Mouse (Mus musculus) liver, embryonic 14.5 days (tissue): ENCODE data around the gene Vmn1r88. TPM values are rescaled to one million over a fixed set of nuclear protein-coding genes. Genes with fewer than 3 reads are reported as not detected.
A peak's percentile ranks its signal among the peaks of the same experiment; 100 is the strongest.
"Not testable (repeated sequence)": the region's sequence is repeated elsewhere in the genome, so short reads cannot be mapped to it uniquely, and the experiment has no call there.

Source experiments
- ATAC-seq: fragments of 200-750 bp; cut with Nextera tagmentation; 2 replicates; pipeline ENCODE4 v1.8.0; 2017; ENCODE audit warnings: moderate number of reproducible peaks, mild to moderate bottlenecking, moderate library complexity; ENCODE audit not compliant: insufficient read depth
- DNase-seq, 3 experiments: peaks; one replicate each; pipeline ENCODE4 v3.0.0-alpha.2; 2012 to 2013; ENCODE audit warnings: low read depth in 3 of 3, low spot score in 3 of 3
- H3K27ac ChIP-seq: fragments of 300-500 bp; sonication (generic); 2 replicates; pipeline ENCODE4 v1.5.1; 2014; ENCODE audit warnings: moderate library complexity, mild to moderate bottlenecking, control low read depth, inconsistent platforms
- H3K27me3 ChIP-seq: fragments of 300-500 bp; sonication (generic); 2 replicates; pipeline ENCODE4 v1.6.1; 2014; ENCODE audit warnings: mild to moderate bottlenecking, low read length, moderate library complexity; ENCODE audit not compliant: control insufficient read depth, insufficient read depth
- H3K36me3 ChIP-seq: fragments of 300-500 bp; sonication (generic); replicated peaks from 2 replicates; pipeline ENCODE4 v1.6.1; 2014; ENCODE audit warnings: low read depth; ENCODE audit not compliant: control insufficient read depth, insufficient read depth
- H3K4me1 ChIP-seq, 2 experiments: fragments of 200-500 bp in 1 of 2; fragments of 300-500 bp in 1 of 2; sonication (generic) in 1 of 2; replicated peaks; 2 replicates each; pipeline ENCODE4 v1.6.1; 2012 to 2014; ENCODE audit warnings: antibody characterized with exemption in 1 of 2, inconsistent platforms in 1 of 2, low read length in 1 of 2; ENCODE audit not compliant: control insufficient read depth in 2 of 2, insufficient read depth in 2 of 2
- H3K4me2 ChIP-seq: fragments of 300-500 bp; sonication (generic); 2 replicates; pipeline ENCODE4 v1.6.1; 2014; ENCODE audit warnings: low read depth, mild to moderate bottlenecking, control low read depth, moderate library complexity
- H3K4me3 ChIP-seq, 2 experiments: fragments of 200-500 bp in 1 of 2; fragments of 300-500 bp in 1 of 2; sonication (generic) in 1 of 2; 2 replicates each; pipeline ENCODE4 v1.5.1; 2012 to 2014; ENCODE audit warnings: low read depth in 2 of 2, low read length in 2 of 2, mild to moderate bottlenecking in 2 of 2, control low read depth in 1 of 2, inconsistent platforms in 1 of 2, moderate library complexity in 1 of 2; ENCODE audit not compliant: insufficient read depth in 1 of 2
- H3K9ac ChIP-seq: fragments of 300-500 bp; sonication (generic); replicated peaks from 2 replicates; pipeline ENCODE4 v1.6.1; 2014; ENCODE audit warnings: mild to moderate bottlenecking, control low read depth, moderate library complexity
- H3K9me3 ChIP-seq: fragments of 300-500 bp; sonication (generic); 2 replicates; pipeline ENCODE4 v1.6.1; 2016; ENCODE audit warnings: low read length, mixed read lengths; ENCODE audit not compliant: control insufficient read depth
- CTCF ChIP-seq: IDR thresholded peaks from 2 replicates; pipeline ENCODE4 v1.5.1; 2016; ENCODE audit warnings: antibody characterized with exemption, low read depth, control low read depth
- EP300 ChIP-seq: IDR thresholded peaks from 2 replicates; pipeline ENCODE4 v1.6.1; 2016; ENCODE audit warnings: antibody characterized with exemption, low read depth
- WGBS: fragments of 180-500 bp; shearing (Covaris S2); extraction: QIAGEN DNeasy Blood & Tissue Kit; methylation state at CpG from one replicate; pipeline ENCODE4 v1.1.7; 2014; ENCODE audit not compliant: insufficient replicate concordance; 5-methylcytosine and 5-hydroxymethylcytosine counted together
- polyA plus RNA-seq, 2 experiments: library from polyadenylated mRNA; depleted of rRNA in 1 of 2; stranded (reverse) in 1 of 2; unstranded in 1 of 2; fragments of >200 nt; fragmentation: Nextera tagmentation in 1 of 2; extraction: Ambion mirVana in 1 of 2; gene quantifications; 2 replicates each; pipeline versions ENCODE4 v1.2.1 to v1.2.3; 2012 to 2014

Gene Vmn1r88
- not detected in 2 replicates for polyA plus RNA-seq (2012; rRNA removed)
- polyA plus RNA-seq (2014; fragmentation: Nextera tagmentation; extraction: Ambion mirVana): 0.03 TPM in 1 of 2 replicates, not detected in the other

DNA sequence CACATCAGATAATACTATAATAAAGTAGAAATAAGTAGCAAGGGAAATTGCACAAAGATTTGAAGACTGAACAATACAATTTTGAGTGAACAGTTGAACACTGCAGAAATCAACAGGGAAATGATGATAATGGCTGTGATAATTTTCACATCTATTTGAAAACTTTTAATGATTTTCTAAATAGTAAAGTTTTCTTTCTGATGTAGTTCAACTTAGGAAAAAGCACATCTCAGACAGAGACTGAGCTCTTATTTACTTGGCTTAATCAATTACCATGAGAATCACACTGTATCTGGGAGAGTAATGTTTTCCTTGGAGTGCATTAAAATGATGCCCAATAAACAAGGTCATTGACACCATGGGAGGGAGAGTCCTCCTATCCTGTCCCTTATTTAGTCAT, at the start of gene Vmn1r88:
Gene Vmn1r88, plus strand, starts transcription at position 301 of the 400 bp plus-strand sequence.
- Histone ChIP-seq H3K9me3 (no peaks in the 10 kb centered on the region), H3K4me3 (no peak within 1 kb of the TSS), H3K4me2 (no peak within 1 kb of the TSS), H3K36me3 (no peaks in the 10 kb centered on the region), H3K9ac (no peak within 1 kb of the TSS), H3K27ac (no peak within 1 kb of the TSS), H3K4me1 (no peaks in the 10 kb centered on the region), H3K27me3 (no peaks in the 10 kb centered on the region)
- TF ChIP-seq EP300: no peak
- no peak for TF ChIP-seq CTCF
- DNase-seq (no peak), ATAC-seq (no peak)

DNA sequence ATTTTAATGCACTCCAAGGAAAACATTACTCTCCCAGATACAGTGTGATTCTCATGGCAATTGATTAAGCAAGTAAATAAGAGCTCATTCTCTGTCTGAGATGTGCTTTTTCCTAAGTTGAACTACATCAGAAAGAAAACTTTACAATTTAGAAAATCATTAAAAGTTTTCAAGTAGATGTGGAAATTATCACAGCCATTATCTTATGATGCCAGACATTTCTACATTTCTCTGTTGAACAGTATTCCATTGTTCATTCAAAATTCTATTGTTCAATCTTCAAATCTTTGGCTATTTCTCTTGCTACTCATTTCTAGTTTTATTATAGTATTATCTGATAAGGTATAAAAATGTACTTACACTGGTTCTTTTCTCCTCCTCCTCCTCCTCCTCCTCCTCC, 39.6 kb upstream of the Vmn1r88 start, which contains the start of gene Vmn1r86:
Gene Vmn1r86, minus strand, starts transcription at position 101 of the 400 bp plus-strand sequence.
- no peak for ATAC-seq
- TF ChIP-seq EP300: no peak
- TF ChIP-seq CTCF: no peak

GRCm38 (mm10) chr7:13123554-13124153, 35.7 kb upstream of the Vmn1r88 start:
- H3K36me3 ChIP-seq, H3K27me3 ChIP-seq, H3K4me2 ChIP-seq, H3K9me3 ChIP-seq, H3K9ac ChIP-seq, H3K4me1 ChIP-seq, H3K27ac ChIP-seq, DNase-seq, H3K4me3 ChIP-seq: not testable (repeated sequence)
- ATAC-seq: peak; percentile 82; the same call in 1 of the 2 replicates
- WGBS: 0% methylated on average over 12 of the region's 34 CpGs

More for the DNA sequence above, 39.6 kb upstream of the Vmn1r88 start, which contains the start of gene Vmn1r86:
- DNase-seq: no peak
- no peaks in the 10 kb centered on the region for H3K4me1 ChIP-seq
- no peak within 1 kb of the TSS for H3K9ac ChIP-seq
- no peak within 1 kb of the TSS for H3K4me2 ChIP-seq
- H3K27me3 ChIP-seq: no peaks in the 10 kb centered on the region
- no peak within 1 kb of the TSS for H3K4me3 ChIP-seq
- no peaks in the 10 kb centered on the region for H3K36me3 ChIP-seq
- H3K27ac ChIP-seq: no peak within 1 kb of the TSS
- H3K9me3 ChIP-seq: no peaks in the 10 kb centered on the region

DNA sequence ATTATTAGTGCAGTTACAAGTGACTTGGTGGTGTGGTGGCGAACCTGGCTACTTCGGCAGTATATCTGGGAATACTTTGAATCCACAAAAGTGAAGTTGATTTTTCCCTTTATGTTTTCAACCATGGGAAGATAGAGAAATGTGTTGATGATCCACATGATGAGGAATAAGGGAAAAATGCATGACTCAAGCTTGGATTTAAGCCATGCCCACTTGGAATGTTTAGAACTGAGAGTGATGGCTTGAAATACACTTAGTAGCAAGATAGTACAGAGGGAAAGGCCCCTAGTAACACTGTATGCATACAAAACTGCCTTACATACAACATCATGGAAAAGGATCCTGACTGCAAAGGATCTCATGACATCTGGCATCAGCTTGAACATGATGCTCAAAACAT, 27.5 kb upstream of the Vmn1r88 start:
- Histone ChIP-seq H3K27ac (no peak overlapping the region), H3K4me1 (no peaks in the 10 kb centered on the region), H3K9ac (no peak overlapping the region), H3K36me3 (no peaks in the 10 kb centered on the region), H3K4me2 (no peak overlapping the region), H3K9me3 (no peaks in the 10 kb centered on the region), H3K27me3 (no peaks in the 10 kb centered on the region), H3K4me3 (no peak overlapping the region)
- DNase-seq: no peak
- TF ChIP-seq CTCF: no peak
- TF ChIP-seq EP300: no peak
- 60% methylated on average over 2 of the region's 2 CpGs for WGBS
- ATAC-seq: no peak

DNA sequence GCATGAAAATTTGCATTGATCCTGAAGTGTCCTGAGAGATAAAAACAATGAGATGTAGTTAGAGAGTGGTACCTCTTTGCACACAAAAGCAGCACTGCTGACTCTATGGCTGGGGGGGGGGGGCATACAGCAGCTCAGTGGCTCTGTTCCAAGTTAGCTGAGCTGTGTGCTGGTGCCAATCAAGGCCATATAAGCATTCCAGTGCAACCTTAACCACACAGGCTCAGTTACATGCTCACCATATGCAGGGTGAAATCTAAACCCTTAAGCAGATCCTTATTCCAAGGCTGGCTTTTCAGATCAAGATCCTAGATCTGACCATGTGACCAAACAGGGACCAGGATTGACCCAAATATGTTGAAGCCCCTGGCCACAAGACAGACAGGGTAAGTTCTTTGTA, 22.0 kb upstream of the Vmn1r88 start:
- TF ChIP-seq EP300 (no peak), CTCF (no peak)
- Histone ChIP-seq H3K9me3 (no peaks in the 10 kb centered on the region), H3K4me2 (no peak overlapping the region), H3K4me3 (no peak overlapping the region), H3K36me3 (no peaks in the 10 kb centered on the region), H3K4me1 (no peaks in the 10 kb centered on the region), H3K27me3 (no peaks in the 10 kb centered on the region), H3K27ac (no peak overlapping the region), H3K9ac (no peak overlapping the region)
- DNase-seq (no peak), ATAC-seq (no peak)

- no peaks in the 10 kb centered on the region for H3K36me3 ChIP-seq
- H3K4me1 ChIP-seq: no peaks in the 10 kb centered on the region
- DNase-seq (no peak), ATAC-seq (no peak)
- H3K4me2 ChIP-seq: no peak within 1 kb of the TSS
- no peaks in the 10 kb centered on the region for H3K27me3 ChIP-seq
- H3K27ac ChIP-seq: no peak within 1 kb of the TSS
- TF ChIP-seq CTCF (no peak), EP300 (no peak)
- H3K9me3 ChIP-seq: no peaks in the 10 kb centered on the region
- no peak within 1 kb of the TSS for H3K9ac ChIP-seq
- 52% methylated on average over 1 of the region's 1 CpGs for WGBS
- no peak within 1 kb of the TSS for H3K4me3 ChIP-seq
Measured at GRCm38 (mm10) chr7:13140057-13140456, 19.3 kb upstream of the Vmn1r88 start, which contains the start of gene Vmn1r87. Vmn1r87 (minus strand) TSS chr7:13140157.
